Mouse (Mus musculus) T-helper 1 cell (primary cell): ENCODE results near the gene 6030498E09Rik.

Experiments used
- in situ Hi-C: fragments of 300-600 bp; cut with MboI, MseI; formaldehyde crosslinking; loops from one replicate; pipeline ENCODE4 v1.15.1; 2025; ENCODE audit warnings: high pct_unique_total_duplicates

6030498E09Rik gene

GRCm38 (mm10) chrX:38772478-38772877 lies at the start of gene 6030498E09Rik:
TSS of gene 6030498E09Rik (plus strand) at chrX:38772671.
- in situ Hi-C loops, result no loop called here

- in situ Hi-C loops, result no loop called here
Observed at GRCm38 (mm10) chrX:38730081-38730480, 42.4 kb upstream of the 6030498E09Rik start.

DNA sequence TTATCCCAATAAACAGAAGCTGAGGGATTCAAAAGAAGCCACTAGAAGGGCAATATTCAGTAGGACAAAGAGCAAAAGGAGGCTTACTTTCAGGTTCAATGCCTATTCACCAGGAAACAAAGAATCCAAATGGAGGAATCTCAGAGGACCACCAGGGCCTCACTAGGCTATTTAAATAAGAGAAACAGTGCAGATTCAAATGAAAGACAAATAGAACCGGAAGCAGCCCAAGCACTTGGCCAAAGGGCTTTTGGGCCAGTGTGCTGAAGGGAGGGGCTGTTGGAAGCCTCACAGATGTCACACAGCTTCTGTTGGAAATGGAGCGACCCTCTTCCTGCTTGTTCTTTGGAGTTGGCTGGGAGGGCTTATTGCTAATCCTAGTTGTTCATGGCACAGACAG lies 41.8 kb upstream of the 6030498E09Rik start:
- in situ Hi-C loops, result no loop called here

DNA sequence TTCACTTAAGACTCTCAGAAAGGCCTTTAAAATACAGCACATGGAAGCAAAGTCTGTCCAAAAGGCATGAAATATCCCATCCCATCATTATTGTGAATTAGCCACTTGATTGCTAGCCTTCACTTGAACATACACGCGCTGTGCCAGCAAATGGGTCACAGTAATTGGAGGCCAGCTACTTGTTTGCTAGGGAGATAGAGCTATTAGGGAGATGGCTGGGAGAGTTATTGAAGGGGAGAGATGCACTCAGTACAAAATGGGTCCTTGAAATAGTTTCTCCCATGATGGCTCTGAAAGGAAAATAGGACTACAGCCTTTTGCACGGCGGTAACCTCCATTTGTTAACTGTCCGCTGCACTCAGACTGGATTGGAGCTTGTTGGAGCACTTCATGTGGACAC lies 38.8 kb upstream of the 6030498E09Rik start:
- in situ Hi-C loops, result no loop called here

GRCm38 (mm10) chrX:38734916-38735880 lies 37.3 kb upstream of the 6030498E09Rik start:
- in situ Hi-C loops, result no loop called here

DNA sequence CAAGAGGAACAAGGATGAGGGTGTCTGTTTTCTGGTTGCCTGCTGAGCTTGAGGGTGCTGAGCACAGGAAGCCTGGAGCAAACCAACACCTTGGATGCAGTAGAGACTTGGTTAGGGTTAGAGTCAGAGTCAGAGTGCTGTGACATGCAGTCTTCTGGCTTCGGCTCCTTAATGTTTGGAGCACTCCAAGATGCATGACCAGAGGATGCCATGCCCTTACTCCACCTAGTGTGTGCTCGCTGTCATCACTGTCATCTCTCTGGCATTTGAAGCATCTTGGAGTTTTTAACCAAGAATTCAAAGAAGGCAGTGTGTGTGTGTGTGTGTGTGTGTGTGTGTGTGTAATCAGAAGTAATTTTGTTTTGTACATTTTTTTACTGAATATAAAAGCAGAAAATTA lies 1.0 kb upstream of the 6030498E09Rik start:
- in situ Hi-C loops, result no loop called here

DNA sequence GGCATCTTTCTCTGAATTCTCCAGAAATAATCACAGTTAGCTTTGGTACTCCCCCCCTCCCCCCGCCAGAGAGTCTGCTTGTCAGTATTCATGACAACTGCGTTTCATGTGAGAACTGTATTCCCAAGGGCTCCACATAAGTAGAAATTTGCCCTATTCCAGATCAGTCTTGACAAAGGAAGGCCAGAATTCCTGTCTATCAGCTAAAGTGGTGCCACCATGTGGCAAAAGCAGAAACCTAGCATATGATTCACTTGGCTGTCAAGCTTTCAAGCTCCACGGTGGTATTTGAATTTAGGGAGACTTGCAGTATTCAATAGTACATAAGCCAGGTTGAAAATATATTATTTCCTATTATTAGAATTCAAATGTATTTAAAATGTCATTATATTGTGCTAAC lies 585 bp upstream of the 6030498E09Rik start:
- in situ Hi-C loops, result no loop called here

DNA sequence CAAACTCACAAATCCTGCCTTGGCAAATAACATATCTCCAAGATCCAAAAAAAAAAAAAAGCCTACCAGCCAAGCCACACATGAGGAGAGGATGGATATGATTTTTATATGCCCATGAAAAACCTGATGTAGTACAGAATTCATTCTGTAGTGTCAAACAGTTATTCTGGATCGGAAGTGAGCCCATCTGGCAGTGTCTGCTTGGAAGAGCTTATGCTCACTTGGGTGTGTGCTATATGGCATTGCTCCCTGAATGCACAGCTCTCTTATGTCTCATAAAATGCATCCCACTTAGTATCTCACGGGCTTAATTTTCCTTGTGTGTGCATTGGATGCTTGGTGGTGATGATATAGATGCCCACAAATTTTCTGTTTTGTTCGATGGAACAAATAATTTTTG lies 21.9 kb downstream of the 6030498E09Rik start:
- in situ Hi-C loops, result no loop called here

- in situ Hi-C loops, result no loop called here
Observed at GRCm38 (mm10) chrX:38813934-38814333, 41.5 kb downstream of the 6030498E09Rik start.

GRCm38 (mm10) chrX:38816841-38817240 lies 44.4 kb downstream of the 6030498E09Rik start:
- in situ Hi-C loops, result no loop called here

GRCm38 (mm10) chrX:38958571-38958970 lies 186.1 kb downstream of the 6030498E09Rik start:
- in situ Hi-C loops, result no loop called here

- in situ Hi-C loops, result no loop called here
Observed at GRCm38 (mm10) chrX:38996265-38996664, 223.8 kb downstream of the 6030498E09Rik start.
